Mouse (Mus musculus) lung, postnatal 4 days (tissue): Measurements from ENCODE around the gene Vstm4.

Experiments
- DNase-seq, 2 experiments: peaks; one replicate each; pipeline ENCODE4 v3.0.0; 2021

Gene Vstm4

DNA sequence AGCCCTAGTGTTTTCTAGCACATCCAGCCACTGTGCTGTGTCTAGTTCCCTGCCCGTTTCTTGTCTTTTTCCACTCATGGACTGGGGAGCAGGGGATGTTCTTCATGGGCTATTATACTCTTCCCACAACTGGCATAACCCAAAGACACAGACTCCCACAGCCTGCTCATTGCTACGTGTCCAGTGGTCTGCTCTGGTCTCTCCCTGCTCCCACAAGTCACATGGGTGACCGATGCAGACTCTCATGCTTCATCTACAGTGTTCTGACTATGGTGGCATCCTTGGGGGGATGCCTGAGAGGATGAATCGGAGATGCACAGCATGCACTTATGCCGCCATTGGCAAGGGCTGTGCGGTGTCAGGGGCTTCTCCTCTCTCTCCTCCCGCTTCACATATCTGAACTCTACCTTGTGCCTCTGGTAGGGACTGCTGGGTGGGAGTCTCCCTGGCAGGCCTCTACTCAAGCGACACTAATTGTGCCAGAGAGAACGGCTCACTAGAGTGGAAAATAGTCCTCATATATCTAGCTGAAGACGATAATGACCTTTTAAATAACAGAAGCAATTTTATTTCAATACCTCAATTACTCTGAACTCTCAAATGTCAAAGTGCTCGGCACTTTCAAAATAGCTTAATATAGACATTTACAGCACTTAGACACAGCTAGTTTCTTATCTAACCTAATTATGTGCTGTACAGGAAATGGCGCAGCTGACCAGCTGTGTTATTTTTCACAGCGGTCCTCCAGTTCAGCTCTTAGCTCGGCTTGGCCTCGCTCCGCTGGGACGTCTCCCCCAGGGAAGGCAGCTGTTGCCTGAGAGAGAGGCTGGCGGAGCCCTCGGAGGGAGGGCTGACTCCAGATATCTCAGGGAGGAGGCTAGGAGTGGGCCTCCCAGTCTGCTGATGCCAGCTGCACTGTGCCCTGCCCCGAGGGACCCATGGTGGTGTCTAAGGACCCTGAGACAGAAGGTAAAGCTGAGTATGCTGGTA lies 94.1 kb downstream of the Vstm4 start:
- peak; percentile 64 to 90 for DNase-seq

DNA sequence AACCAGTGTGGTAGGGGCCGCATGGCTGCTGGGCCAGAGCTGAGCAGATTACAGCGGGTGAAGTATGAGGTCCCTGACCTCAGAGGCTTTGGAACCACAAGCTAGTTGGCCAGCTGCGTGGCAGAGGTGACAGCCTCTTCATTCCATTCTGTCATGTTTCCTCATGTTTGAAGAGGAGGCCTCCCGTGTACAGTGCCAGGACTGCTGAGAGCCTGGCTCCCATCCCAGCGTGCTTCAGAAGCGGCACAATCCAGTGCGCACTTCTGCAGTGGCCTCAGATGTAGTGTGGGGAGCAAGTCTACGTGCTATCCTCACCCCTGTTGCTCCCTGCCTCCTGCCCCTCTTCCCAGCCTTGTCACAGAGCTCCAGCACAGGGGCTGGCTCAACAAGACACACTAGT lies 99.9 kb downstream of the Vstm4 start:
- DNase-seq = peak; percentile 54 to 85

DNA sequence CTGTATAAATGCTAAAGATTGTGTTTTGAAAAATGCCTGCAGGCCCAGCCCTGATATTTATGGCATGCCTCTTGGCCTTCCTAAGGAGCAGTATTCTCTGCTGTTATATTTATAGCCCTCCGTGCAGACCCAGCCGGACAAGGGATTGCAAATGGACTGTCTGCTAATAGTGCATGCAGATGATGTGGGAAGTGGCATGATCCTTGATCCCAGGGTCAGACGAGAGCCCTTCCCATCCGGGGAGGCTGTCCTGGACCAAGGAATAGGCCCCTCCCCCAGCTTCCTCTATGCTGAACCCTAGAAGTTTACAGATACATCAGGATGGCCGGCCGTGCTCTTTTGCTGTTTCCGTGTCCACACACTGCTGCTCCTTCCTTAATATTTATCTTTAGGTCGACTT lies 102.1 kb downstream of the Vstm4 start:
- DNase-seq = peak in 1 of 2 experiments; percentile 54

DNA sequence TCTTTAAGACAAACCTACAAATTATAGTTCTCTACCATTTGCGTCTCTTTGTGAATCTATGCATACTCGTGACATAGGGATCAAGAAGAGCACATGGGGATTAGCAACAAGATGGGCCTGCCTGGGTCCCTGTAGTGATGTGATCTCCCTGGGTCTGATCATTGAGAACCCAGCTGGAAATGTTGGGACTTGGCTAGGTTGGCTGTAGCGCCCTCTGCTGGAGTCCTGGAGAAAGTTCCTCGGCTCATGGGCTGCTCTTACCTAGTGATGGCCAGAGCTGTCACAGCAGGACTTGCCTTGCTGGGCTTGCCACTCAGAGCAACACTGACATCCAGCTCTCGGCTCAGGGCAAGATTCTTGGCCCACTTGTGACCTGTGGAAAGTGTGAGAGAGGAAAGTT lies 103.9 kb downstream of the Vstm4 start:
- peak; percentile 75 to 79 for DNase-seq

DNA sequence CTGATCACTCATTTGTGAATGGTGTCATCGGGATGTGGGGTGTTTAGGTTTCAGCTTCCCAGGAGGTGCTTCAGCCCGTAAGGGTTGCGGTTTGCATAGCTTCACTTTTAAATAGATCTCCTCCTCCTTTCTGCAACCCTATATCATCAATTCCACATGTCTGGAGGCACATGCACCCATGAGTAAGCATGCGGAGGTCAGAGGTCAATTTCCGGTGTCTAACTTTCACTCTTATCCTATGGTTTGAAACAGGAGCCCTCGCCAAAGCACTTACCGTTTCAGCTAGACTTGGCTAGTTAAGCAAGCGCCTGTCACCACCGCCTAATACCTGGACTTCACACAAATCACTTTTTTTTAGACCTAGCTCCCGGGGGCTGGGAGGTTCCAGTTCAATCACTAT lies 108.2 kb downstream of the Vstm4 start:
- DNase-seq = no peak

DNA sequence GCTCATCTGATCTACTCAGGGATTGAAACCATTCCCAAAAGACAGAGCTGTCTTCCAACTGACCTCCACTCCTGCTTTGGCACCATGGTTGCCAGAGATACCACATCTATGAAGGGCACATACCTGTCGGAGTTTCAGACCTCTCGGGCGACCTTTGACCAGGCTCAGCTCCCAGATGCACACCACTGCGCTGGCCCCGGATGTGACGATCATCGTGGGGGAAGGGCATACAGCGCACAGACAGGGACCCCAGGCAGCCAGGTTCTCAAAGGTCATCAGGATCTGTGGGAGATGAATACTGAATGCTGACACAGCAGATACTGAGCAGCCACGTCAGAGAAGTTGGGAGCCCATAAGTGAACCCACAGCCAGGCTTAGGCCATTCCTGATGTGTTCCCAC lies 114.1 kb downstream of the Vstm4 start:
- no peak for DNase-seq

DNA sequence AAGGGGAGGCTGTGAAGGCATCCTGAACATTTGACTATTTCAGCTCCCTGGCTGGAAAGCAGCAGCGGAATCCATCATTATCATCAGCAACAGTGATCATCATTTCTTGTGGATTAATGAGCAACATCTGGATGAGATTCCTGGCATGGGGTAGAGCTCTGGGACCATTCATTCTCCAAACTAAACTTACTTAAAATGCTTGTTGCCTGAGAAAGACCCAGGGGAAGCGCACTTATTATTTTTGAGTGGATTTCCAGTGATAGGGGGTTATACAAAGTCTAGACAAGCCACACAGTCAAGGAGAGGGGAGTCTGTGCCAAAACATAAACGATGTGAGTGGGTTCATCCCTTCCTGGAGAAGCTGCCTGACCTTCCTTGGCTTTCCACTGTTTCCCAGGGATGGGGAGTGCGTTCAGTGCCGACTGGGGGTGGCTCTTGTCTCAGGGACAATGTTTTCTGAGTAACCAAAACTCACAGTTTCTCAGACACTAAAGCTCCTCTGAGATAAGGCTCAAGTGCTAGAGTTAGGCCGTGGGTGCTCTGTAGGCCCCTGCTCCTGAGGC lies 127.7 kb downstream of the Vstm4 start:
- no peak for DNase-seq

DNA sequence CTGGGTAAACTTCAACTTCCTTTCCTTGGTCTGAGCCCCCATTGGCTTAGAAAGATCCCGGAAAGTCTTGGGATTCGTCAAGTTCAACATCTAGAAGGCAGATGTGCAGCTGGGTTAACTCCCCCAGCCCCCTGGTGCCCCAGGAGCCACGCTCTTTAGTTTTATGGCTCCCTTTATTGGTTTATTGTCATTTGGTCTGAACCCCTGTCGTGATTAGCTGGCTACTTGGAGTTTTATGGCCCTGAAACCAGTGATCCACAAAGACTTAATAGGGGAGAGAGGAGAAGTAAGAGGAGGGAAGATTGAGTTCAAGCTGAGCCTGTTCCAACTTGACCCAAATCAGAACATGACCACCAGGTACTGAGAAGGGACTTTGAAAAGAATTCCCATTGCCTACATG lies 130.1 kb downstream of the Vstm4 start:
- DNase-seq = no peak
